Mouse (Mus musculus) thymus, adult 2 months (tissue): ENCODE measurements around the gene Neurod6. TPM values are rescaled to one million over a fixed set of nuclear protein-coding genes. Genes with fewer than 3 reads are reported as not detected.

Experiments
- DNase-seq: peaks from one replicate; pipeline ENCODE4 v3.0.0; 2021
- H3K27ac ChIP-seq: fragments of 200-500 bp; 2 replicates; pipeline ENCODE4 v1.5.1; 2012; ENCODE audit warnings: low read length, control low read depth; ENCODE audit not compliant: control insufficient read depth, insufficient read depth
- H3K27me3 ChIP-seq: fragments of 200-500 bp; 2 replicates; pipeline ENCODE4 v1.6.1; 2012; ENCODE audit warnings: mild to moderate bottlenecking, low read length, moderate library complexity, mixed read lengths; ENCODE audit not compliant: control insufficient read depth, insufficient read depth
- H3K36me3 ChIP-seq: fragments of 200-500 bp; 2 replicates; pipeline ENCODE4 v1.6.1; 2012; ENCODE audit warnings: mild to moderate bottlenecking, low read length, moderate library complexity; ENCODE audit not compliant: control insufficient read depth, insufficient read depth
- H3K4me1 ChIP-seq: fragments of 200-500 bp; replicated peaks from 2 replicates; pipeline ENCODE4 v1.6.1; 2012; ENCODE audit warnings: low read length; ENCODE audit not compliant: control insufficient read depth, insufficient read depth
- H3K4me3 ChIP-seq: fragments of 200-500 bp; 2 replicates; pipeline ENCODE4 v1.5.1; 2012; ENCODE audit warnings: mild to moderate bottlenecking, low read length, control low read depth, moderate library complexity; ENCODE audit not compliant: control insufficient read depth, insufficient read depth
- CTCF ChIP-seq: fragments of 200-500 bp; IDR thresholded peaks from 2 replicates; pipeline ENCODE4 v1.5.1; 2012; ENCODE audit warnings: mild to moderate bottlenecking, control low read depth, low read length, moderate library complexity, borderline replicate concordance; ENCODE audit not compliant: control insufficient read depth, poor library complexity, insufficient read depth; ENCODE audit errors: extremely low read depth
- POLR2A ChIP-seq: fragments of 200-500 bp; IDR thresholded peaks from 2 replicates; pipeline ENCODE4 v1.6.1; 2012; ENCODE audit warnings: mild to moderate bottlenecking, low read length, control low read depth, moderate library complexity; ENCODE audit not compliant: control insufficient read depth, poor library complexity, insufficient read depth; ENCODE audit errors: extremely low read depth
- WGBS: fragments of 180-500 bp; shearing (Covaris S2); methylation state at CpG from one replicate; pipeline ENCODE4 v1.1.7; 2018; 5-methylcytosine and 5-hydroxymethylcytosine counted together
- polyA plus RNA-seq: library from polyadenylated mRNA; depleted of rRNA; stranded (reverse); fragments of >200 nt; gene quantifications from 2 replicates; pipeline ENCODE4 v1.2.3, GENCODE M21; 2012; rRNA removed

The Neurod6 gene
- polyA plus RNA-seq, 1 experiment = not detected

GRCm38 (mm10) chr6:55648886-55649285 lies 32.2 kb downstream of the Neurod6 start:
- no peak overlapping the region for H3K27ac ChIP-seq
- 75% methylated on average over 3 of the region's 3 CpGs for WGBS
- TF ChIP-seq CTCF (no peak), POLR2A (no peak)

GRCm38 (mm10) chr6:55647771-55648280 lies 33.2 kb downstream of the Neurod6 start:
- Histone ChIP-seq H3K36me3 (no peaks in the 10 kb centered on the region), H3K4me3 (no peak overlapping the region), H3K27me3 (no peaks in the 10 kb centered on the region), H3K4me1 (no peaks in the 10 kb centered on the region; the same call in 1 of the 2 replicates), H3K27ac (no peak overlapping the region)
- WGBS = 86% methylated on average over 8 of the region's 8 CpGs
- TF ChIP-seq CTCF = no peak
- TF ChIP-seq POLR2A = no peak
- no peak for DNase-seq

More at GRCm38 (mm10) chr6:55648886-55649285, 32.2 kb downstream of the Neurod6 start:
- Histone ChIP-seq H3K4me1 (no peaks in the 10 kb centered on the region; the same call in 1 of the 2 replicates), H3K27me3 (no peaks in the 10 kb centered on the region), H3K36me3 (no peaks in the 10 kb centered on the region), H3K4me3 (no peak overlapping the region)
- no peak for DNase-seq

GRCm38 (mm10) chr6:55646824-55647560 lies 34.1 kb downstream of the Neurod6 start:
- DNase-seq = no peak
- H3K27ac ChIP-seq = no peak overlapping the region
- TF ChIP-seq POLR2A (no peak), CTCF (no peak)
- no peaks in the 10 kb centered on the region for H3K36me3 ChIP-seq
- H3K4me1 ChIP-seq = no peaks in the 10 kb centered on the region; the same call in 1 of the 2 replicates
- no peak overlapping the region for H3K4me3 ChIP-seq
- 73% methylated on average over 9 of the region's 9 CpGs for WGBS
- no peaks in the 10 kb centered on the region for H3K27me3 ChIP-seq

- no peak overlapping the region for H3K4me3 ChIP-seq
- TF ChIP-seq CTCF = no peak
- TF ChIP-seq POLR2A = no peak
- WGBS = 90% methylated on average over 14 of the region's 14 CpGs
- no peaks in the 10 kb centered on the region for H3K27me3 ChIP-seq
- H3K4me1 ChIP-seq = no peaks in the 10 kb centered on the region; the same call in 1 of the 2 replicates
- H3K36me3 ChIP-seq = no peaks in the 10 kb centered on the region
- no peak for DNase-seq
- H3K27ac ChIP-seq = no peak overlapping the region
Observed at GRCm38 (mm10) chr6:55646111-55646823, 34.8 kb downstream of the Neurod6 start.

- Histone ChIP-seq H3K4me3 (no peak overlapping the region), H3K27ac (no peak overlapping the region), H3K4me1 (no peaks in the 10 kb centered on the region), H3K27me3 (no peaks in the 10 kb centered on the region), H3K36me3 (no peaks in the 10 kb centered on the region)
- 19% methylated on average over 1 of the region's 1 CpGs for WGBS
- DNase-seq = no peak
- TF ChIP-seq CTCF = no peak
- TF ChIP-seq POLR2A = no peak
Observed at GRCm38 (mm10) chr6:55634662-55635061, 46.4 kb downstream of the Neurod6 start.

Other genes starting within 250 kb of the Neurod6 start
- 1.1 and 1.8 TPM in 2 replicates for gene Adcyap1r1, start 229.3 kb downstream of the Neurod6 start, polyA plus RNA-seq
- 0.10 and 0.30 TPM in 2 replicates for gene Itprid1, start 155.6 kb upstream of the Neurod6 start, polyA plus RNA-seq